Mouse (Mus musculus) cerebellum, adult 9-11 months (tissue): ENCODE results near the gene Zfp709.
"Not testable (repeated sequence)": the region's sequence is repeated elsewhere in the genome, so short reads cannot be mapped to it uniquely, and the experiment has no call there.

Experiments
- DNase-seq: peaks from one replicate; pipeline ENCODE4 v3.0.0; 2022

The Zfp709 gene

GRCm38 (mm10) chr8:71926551-71926950, 44.7 kb downstream of the Zfp709 start:
- DNase-seq: no peak

GRCm38 (mm10) chr8:71927779-71928178, 46.0 kb downstream of the Zfp709 start:
- DNase-seq: no peak

GRCm38 (mm10) chr8:71938037-71938436, 56.2 kb downstream of the Zfp709 start:
- not testable (repeated sequence) for DNase-seq

GRCm38 (mm10) chr8:71940293-71941208, 58.7 kb downstream of the Zfp709 start:
- DNase-seq: no peak

GRCm38 (mm10) chr8:71941776-71942175, 60.0 kb downstream of the Zfp709 start:
- DNase-seq: no peak
